Mouse (Mus musculus): ENCODE data around the gene Endov. TPM values are rescaled to one million over a fixed set of nuclear protein-coding genes. Genes with fewer than 3 reads are reported as not detected.

Gene Endov
- polyA plus RNA-seq (2015; fragmentation: Nextera tagmentation; extraction: Ambion mirVana) = 4.5 and 4.6 TPM in 2 replicates

- H3K9me3 ChIP-seq (replicated peaks; ENCODE audit: control insufficient read depth, low read length) = no peaks in the 10 kb centered on the region
- WGBS (ENCODE audit: insufficient replicate concordance) = under 1% methylated on average over 66 of the region's 66 CpGs
- H3K4me2 ChIP-seq (ENCODE audit: low read depth, low read length) = peak within 1 kb of the TSS; percentile 99
- H3K4me3 ChIP-seq (ENCODE audit: low read depth, low read length) = peak within 1 kb of the TSS; percentile 91
- H3K4me1 ChIP-seq (ENCODE audit: control insufficient read depth, low read depth, low read length) = peaks cover 15% of the 10 kb centered on the region
- peak within 1 kb of the TSS; percentile 84 for H3K9ac ChIP-seq (ENCODE audit: low read depth, low read length)
- peak; percentile 96 for ATAC-seq (ENCODE audit: low read depth)
- peak within 1 kb of the TSS; percentile 76 for H3K27ac ChIP-seq (ENCODE audit: low read length)
- H3K36me3 ChIP-seq (ENCODE audit: control insufficient read depth, insufficient read depth) = peaks cover 4% of the 10 kb centered on the region; the same call in 1 of the 2 replicates
- H3K27me3 ChIP-seq (ENCODE audit: control insufficient read depth, insufficient read depth, low read depth, low read length) = no peaks in the 10 kb centered on the region
These were observed at the start of gene Endov for GRCm38 (mm10) chr11:119490861-119491689. TSS of gene Endov (plus strand) at chr11:119491347.

GRCm38 (mm10) chr11:119442199-119442598, 48.9 kb upstream of the Endov start:
- Histone ChIP-seq H3K4me1 (ENCODE audit: control insufficient read depth, low read depth, low read length) (no peaks in the 10 kb centered on the region), H3K27ac (ENCODE audit: low read length) (no peak overlapping the region), H3K4me2 (ENCODE audit: low read depth, low read length) (no peak overlapping the region), H3K27me3 (ENCODE audit: control insufficient read depth, insufficient read depth, low read depth, low read length) (no peaks in the 10 kb centered on the region), H3K9me3 (replicated peaks; ENCODE audit: control insufficient read depth, low read length) (no peaks in the 10 kb centered on the region), H3K4me3 (ENCODE audit: low read depth, low read length) (no peak overlapping the region), H3K9ac (ENCODE audit: low read depth, low read length) (no peak overlapping the region), H3K36me3 (ENCODE audit: control insufficient read depth, insufficient read depth) (peaks cover 14% of the 10 kb centered on the region)
- no peak for ATAC-seq (ENCODE audit: low read depth)
- WGBS (ENCODE audit: insufficient replicate concordance) = 77% methylated on average over 8 of the region's 8 CpGs

DNA sequence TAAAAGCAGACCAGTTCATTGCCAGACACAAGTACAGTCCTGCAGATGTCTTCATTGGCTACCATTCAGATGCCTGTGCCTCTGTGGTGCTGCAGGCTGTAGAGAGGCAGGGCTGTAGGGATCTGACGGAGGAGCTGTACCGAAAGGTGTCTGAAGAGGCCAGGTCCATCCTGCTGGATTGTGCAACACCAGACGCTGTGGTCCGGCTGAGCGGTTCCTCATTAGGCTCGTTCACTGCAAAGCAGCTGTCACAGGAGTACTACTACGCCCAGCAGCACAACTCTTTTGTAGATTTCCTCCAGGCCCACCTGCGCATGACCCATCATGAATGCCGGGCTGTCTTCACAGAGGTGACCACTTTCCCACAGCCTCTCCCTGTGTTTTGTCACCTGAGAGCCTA, 47.7 kb upstream of the Endov start:
- Histone ChIP-seq H3K9me3 (replicated peaks; ENCODE audit: control insufficient read depth, low read length) (no peaks in the 10 kb centered on the region), H3K4me3 (ENCODE audit: low read depth, low read length) (no peak overlapping the region), H3K4me2 (ENCODE audit: low read depth, low read length) (no peak overlapping the region), H3K4me1 (ENCODE audit: control insufficient read depth, low read depth, low read length) (no peaks in the 10 kb centered on the region), H3K27me3 (ENCODE audit: control insufficient read depth, insufficient read depth, low read depth, low read length) (no peaks in the 10 kb centered on the region), H3K9ac (ENCODE audit: low read depth, low read length) (no peak overlapping the region), H3K27ac (ENCODE audit: low read length) (no peak overlapping the region), H3K36me3 (ENCODE audit: control insufficient read depth, insufficient read depth) (peaks cover 12% of the 10 kb centered on the region)
- no peak for ATAC-seq (ENCODE audit: low read depth)
- WGBS (ENCODE audit: insufficient replicate concordance) = 80% methylated on average over 9 of the region's 9 CpGs

- Histone ChIP-seq H3K36me3 (ENCODE audit: control insufficient read depth, insufficient read depth) (peaks cover 6% of the 10 kb centered on the region; the same call in 1 of the 2 replicates), H3K4me2 (ENCODE audit: low read depth, low read length) (no peak overlapping the region), H3K27me3 (ENCODE audit: control insufficient read depth, insufficient read depth, low read depth, low read length) (no peaks in the 10 kb centered on the region), H3K27ac (ENCODE audit: low read length) (no peak overlapping the region), H3K4me3 (ENCODE audit: low read depth, low read length) (no peak overlapping the region), H3K9ac (ENCODE audit: low read depth, low read length) (no peak overlapping the region), H3K9me3 (replicated peaks; ENCODE audit: control insufficient read depth, low read length) (no peaks in the 10 kb centered on the region), H3K4me1 (ENCODE audit: control insufficient read depth, low read depth, low read length) (no peaks in the 10 kb centered on the region)
- whole genome bisulfite sequencing (ENCODE audit: insufficient replicate concordance) = 74% methylated on average over 4 of the region's 4 CpGs
- ATAC-seq (ENCODE audit: low read depth) = no peak
These were observed 35.0 kb upstream of the Endov start for GRCm38 (mm10) chr11:119456097-119456496.

DNA sequence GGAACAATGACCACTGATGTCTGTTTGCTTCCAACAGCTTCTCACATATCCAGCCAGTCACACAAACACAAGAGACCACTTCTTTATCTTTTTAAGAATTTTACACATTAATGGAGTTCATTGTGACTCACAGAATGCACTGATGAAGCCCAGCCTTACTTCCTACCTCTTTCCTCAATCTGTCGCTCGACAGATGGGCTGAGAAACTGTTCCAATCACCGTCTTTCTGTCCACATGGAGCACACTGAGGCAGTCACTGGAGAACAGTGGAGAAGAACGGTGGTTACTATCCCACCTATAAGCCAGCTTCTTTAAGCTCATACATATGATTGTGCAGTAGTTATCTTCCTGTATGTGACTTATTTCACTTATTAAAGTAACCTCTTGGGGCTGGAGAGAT, 13.3 kb upstream of the Endov start:
- H3K4me3 ChIP-seq (ENCODE audit: low read depth, low read length) = no peak overlapping the region
- H3K4me1 ChIP-seq (ENCODE audit: control insufficient read depth, low read depth, low read length) = no peaks in the 10 kb centered on the region
- WGBS (ENCODE audit: insufficient replicate concordance) = 72% methylated on average over 4 of the region's 4 CpGs
- no peak overlapping the region for H3K4me2 ChIP-seq (ENCODE audit: low read depth, low read length)
- no peak overlapping the region for H3K27ac ChIP-seq (ENCODE audit: low read length)
- H3K36me3 ChIP-seq (ENCODE audit: control insufficient read depth, insufficient read depth) = peaks cover 16% of the 10 kb centered on the region
- H3K9ac ChIP-seq (ENCODE audit: low read depth, low read length) = no peak overlapping the region
- no peak for ATAC-seq (ENCODE audit: low read depth)
- H3K27me3 ChIP-seq (ENCODE audit: control insufficient read depth, insufficient read depth, low read depth, low read length) = no peaks in the 10 kb centered on the region
- no peaks in the 10 kb centered on the region for H3K9me3 ChIP-seq (replicated peaks; ENCODE audit: control insufficient read depth, low read length)

GRCm38 (mm10) chr11:119491690-119492087, 542 bp downstream of the Endov start:
- 6% methylated on average over 27 of the region's 27 CpGs for WGBS (ENCODE audit: insufficient replicate concordance)
- H3K36me3 ChIP-seq (ENCODE audit: control insufficient read depth, insufficient read depth) = peaks cover 4% of the 10 kb centered on the region; the same call in 1 of the 2 replicates
- peak overlapping the region; percentile 84 for H3K9ac ChIP-seq (ENCODE audit: low read depth, low read length)
- peak overlapping the region; percentile 76 for H3K27ac ChIP-seq (ENCODE audit: low read length)
- ATAC-seq (ENCODE audit: low read depth) = no peak
- H3K4me1 ChIP-seq (ENCODE audit: control insufficient read depth, low read depth, low read length) = peaks cover 15% of the 10 kb centered on the region
- H3K4me3 ChIP-seq (ENCODE audit: low read depth, low read length) = peak overlapping the region; percentile 91
- no peaks in the 10 kb centered on the region for H3K9me3 ChIP-seq (replicated peaks; ENCODE audit: control insufficient read depth, low read length)
- no peaks in the 10 kb centered on the region for H3K27me3 ChIP-seq (ENCODE audit: control insufficient read depth, insufficient read depth, low read depth, low read length)
- peak overlapping the region; percentile 99 for H3K4me2 ChIP-seq (ENCODE audit: low read depth, low read length)

- Histone ChIP-seq H3K9me3 (replicated peaks; ENCODE audit: control insufficient read depth, low read length) (no peaks in the 10 kb centered on the region), H3K27ac (ENCODE audit: low read length) (no peak overlapping the region), H3K4me3 (ENCODE audit: low read depth, low read length) (no peak overlapping the region), H3K9ac (ENCODE audit: low read depth, low read length) (no peak overlapping the region), H3K4me1 (ENCODE audit: control insufficient read depth, low read depth, low read length) (peaks cover 15% of the 10 kb centered on the region), H3K27me3 (ENCODE audit: control insufficient read depth, insufficient read depth, low read depth, low read length) (no peaks in the 10 kb centered on the region), H3K36me3 (ENCODE audit: control insufficient read depth, insufficient read depth) (no peaks in the 10 kb centered on the region), H3K4me2 (ENCODE audit: low read depth, low read length) (no peak overlapping the region)
- WGBS (ENCODE audit: insufficient replicate concordance) = 86% methylated on average over 6 of the region's 6 CpGs
- ATAC-seq (ENCODE audit: low read depth) = no peak
These were observed 1.7 kb downstream of the Endov start for GRCm38 (mm10) chr11:119492830-119493229.

GRCm38 (mm10) chr11:119493516-119493915, 2.4 kb downstream of the Endov start:
- peaks cover 15% of the 10 kb centered on the region for H3K4me1 ChIP-seq (ENCODE audit: control insufficient read depth, low read depth, low read length)
- H3K4me3 ChIP-seq (ENCODE audit: low read depth, low read length) = no peak overlapping the region
- H3K27ac ChIP-seq (ENCODE audit: low read length) = no peak overlapping the region
- 73% methylated on average over 4 of the region's 4 CpGs for WGBS (ENCODE audit: insufficient replicate concordance)
- no peak overlapping the region for H3K9ac ChIP-seq (ENCODE audit: low read depth, low read length)
- H3K36me3 ChIP-seq (ENCODE audit: control insufficient read depth, insufficient read depth) = no peaks in the 10 kb centered on the region
- H3K27me3 ChIP-seq (ENCODE audit: control insufficient read depth, insufficient read depth, low read depth, low read length) = no peaks in the 10 kb centered on the region
- no peak overlapping the region for H3K4me2 ChIP-seq (ENCODE audit: low read depth, low read length)
- no peak for ATAC-seq (ENCODE audit: low read depth)
- no peaks in the 10 kb centered on the region for H3K9me3 ChIP-seq (replicated peaks; ENCODE audit: control insufficient read depth, low read length)

- Histone ChIP-seq H3K4me2 (ENCODE audit: low read depth, low read length) (no peak overlapping the region), H3K36me3 (ENCODE audit: control insufficient read depth, insufficient read depth) (0 out of 2 replicates have a peak, but pooled peaks cover 4% of the 10 kb centered on the region), H3K4me1 (ENCODE audit: control insufficient read depth, low read depth, low read length) (peaks cover 8% of the 10 kb centered on the region), H3K9me3 (replicated peaks; ENCODE audit: control insufficient read depth, low read length) (no peaks in the 10 kb centered on the region), H3K9ac (ENCODE audit: low read depth, low read length) (no peak overlapping the region), H3K27me3 (ENCODE audit: control insufficient read depth, insufficient read depth, low read depth, low read length) (no peaks in the 10 kb centered on the region), H3K4me3 (ENCODE audit: low read depth, low read length) (no peak overlapping the region), H3K27ac (ENCODE audit: low read length) (no peak overlapping the region)
- WGBS (ENCODE audit: insufficient replicate concordance) = 77% methylated on average over 5 of the region's 5 CpGs
- ATAC-seq (ENCODE audit: low read depth) = no peak
These were observed 5.0 kb downstream of the Endov start for GRCm38 (mm10) chr11:119496147-119496546.
